Mouse (Mus musculus) liver, postnatal 0 days (tissue): ENCODE measurements around the gene Gm4340.
"Not testable (repeated sequence)": the region's sequence is repeated elsewhere in the genome, so short reads cannot be mapped to it uniquely, and the experiment has no call there.

ENCODE experiments used
- CTCF ChIP-seq: sonication (generic); IDR thresholded peaks from 2 replicates; pipeline ENCODE4 v1.5.1; 2016; ENCODE audit warnings: antibody characterized with exemption, low read depth
- EP300 ChIP-seq: IDR thresholded peaks from 2 replicates; pipeline ENCODE4 v1.6.1; 2016; ENCODE audit warnings: antibody characterized with exemption, low read depth, mild to moderate bottlenecking

DNA sequence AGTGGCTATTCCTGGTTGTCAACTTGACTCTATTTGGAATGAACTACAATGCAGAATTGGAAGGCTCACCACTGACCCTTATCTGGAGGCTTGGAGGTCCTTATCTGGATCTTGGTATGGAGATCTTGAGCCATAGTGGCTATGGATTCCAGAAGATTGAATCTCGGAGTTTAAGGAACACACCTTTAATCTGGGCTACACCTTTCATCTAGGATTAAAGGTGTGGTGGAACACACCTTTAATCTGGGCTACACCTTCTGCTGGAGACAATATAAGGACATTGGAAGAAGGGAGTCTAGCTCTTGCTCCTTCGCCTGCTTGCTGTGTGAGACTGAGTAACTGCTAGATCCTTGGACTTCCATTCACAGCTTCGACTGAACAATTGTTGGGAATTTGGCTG is 42.6 kb upstream of the Gm4340 start, which contains the start of gene Gm6763:
- not testable (repeated sequence) for TF ChIP-seq CTCF, EP300
